Mouse (Mus musculus) intestine, embryonic 14.5 days (tissue): ENCODE measurements around the gene Leo1. TPM values are rescaled to one million over a fixed set of nuclear protein-coding genes. Genes with fewer than 3 reads are reported as not detected.

Source experiments
- ATAC-seq: fragments of 200-750 bp; cut with Nextera tagmentation; replicated peaks from 2 replicates; pipeline ENCODE4 v1.8.0; 2017; ENCODE audit warnings: low read depth, moderate number of reproducible peaks, moderate TSS enrichment, moderate library complexity; ENCODE audit not compliant: low FRiP score, low TSS enrichment
- DNase-seq: peaks from one replicate; pipeline ENCODE4 v3.0.0-alpha.2; 2018; ENCODE audit warnings: low spot score
- H3K27ac ChIP-seq: fragments of 300-500 bp; sonication (generic); 2 replicates; pipeline ENCODE4 v1.5.1; 2014; ENCODE audit warnings: low read depth, mild to moderate bottlenecking, control low read depth
- H3K27me3 ChIP-seq: fragments of 300-500 bp; sonication (generic); replicated peaks from 2 replicates; pipeline ENCODE4 v1.6.1; 2014; ENCODE audit warnings: low read length, control low read depth; ENCODE audit not compliant: control insufficient read depth, insufficient read depth
- H3K36me3 ChIP-seq: fragments of 300-500 bp; sonication (generic); 2 replicates; pipeline ENCODE4 v1.6.1; 2014; ENCODE audit warnings: low read length, control low read depth; ENCODE audit not compliant: control insufficient read depth, insufficient read depth
- H3K4me1 ChIP-seq: fragments of 300-500 bp; sonication (generic); replicated peaks from 2 replicates; pipeline ENCODE4 v1.6.1; 2014; ENCODE audit warnings: low read length, control low read depth, mixed read lengths; ENCODE audit not compliant: control insufficient read depth, insufficient read depth
- H3K4me2 ChIP-seq: fragments of 300-500 bp; sonication (generic); 2 replicates; pipeline ENCODE4 v1.6.1; 2014; ENCODE audit warnings: low read length
- H3K4me3 ChIP-seq: fragments of 300-500 bp; sonication (generic); 2 replicates; pipeline ENCODE4 v1.5.1; 2014; ENCODE audit warnings: low read depth, low read length, control low read depth, mixed read lengths
- H3K9ac ChIP-seq: fragments of 300-500 bp; sonication (generic); 2 replicates; pipeline ENCODE4 v1.6.1; 2014; ENCODE audit warnings: mild to moderate bottlenecking, low read length
- H3K9me3 ChIP-seq: fragments of 300-500 bp; sonication (generic); 2 replicates; pipeline ENCODE4 v1.6.1; 2016; ENCODE audit warnings: low read length, control low read depth; ENCODE audit not compliant: control insufficient read depth
- WGBS: fragments of 180-500 bp; shearing (Covaris S2); extraction: QIAGEN DNeasy Blood & Tissue Kit; methylation state at CpG from one replicate; pipeline ENCODE4 v1.1.7; 2014; 5-methylcytosine and 5-hydroxymethylcytosine counted together
- polyA plus RNA-seq: library from polyadenylated mRNA; unstranded; fragments of >200 nt; fragmentation: Nextera tagmentation; extraction: Ambion mirVana; gene quantifications from 2 replicates; pipeline ENCODE4 v1.2.1, GENCODE M21; 2014

The Leo1 gene
- polyA plus RNA-seq, 1 experiment from 2014 or later, result 35.3 TPM

DNA sequence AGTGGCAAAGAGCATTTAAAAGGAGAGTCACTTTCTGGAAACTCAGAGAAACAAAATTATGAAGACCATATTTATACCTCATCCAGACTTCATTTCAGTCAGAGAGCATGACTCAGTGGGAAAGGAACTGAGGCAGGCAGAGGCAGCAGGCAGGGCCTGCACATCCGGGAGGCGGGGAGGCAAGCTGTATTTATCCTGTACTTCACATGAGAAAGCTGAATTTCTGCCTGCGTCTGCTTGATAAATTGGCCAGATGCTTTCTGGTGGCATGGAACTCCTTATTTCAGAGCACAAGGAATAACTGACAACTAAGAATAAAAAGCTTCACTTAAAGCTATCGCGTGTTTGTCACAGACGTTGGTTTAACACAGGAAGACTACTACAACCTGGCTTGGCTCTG lies 63.0 kb downstream of the Leo1 start:
- Histone ChIP-seq H3K4me2 (no peak overlapping the region), H3K27me3 (no peaks in the 10 kb centered on the region), H3K27ac (no peak overlapping the region), H3K4me3 (no peak overlapping the region), H3K36me3 (peaks cover 68% of the 10 kb centered on the region), H3K9ac (no peak overlapping the region), H3K9me3 (no peaks in the 10 kb centered on the region), H3K4me1 (no peaks in the 10 kb centered on the region)
- ATAC-seq (no peak), DNase-seq (no peak)
- WGBS, result 87% methylated on average over 6 of the region's 6 CpGs

DNA sequence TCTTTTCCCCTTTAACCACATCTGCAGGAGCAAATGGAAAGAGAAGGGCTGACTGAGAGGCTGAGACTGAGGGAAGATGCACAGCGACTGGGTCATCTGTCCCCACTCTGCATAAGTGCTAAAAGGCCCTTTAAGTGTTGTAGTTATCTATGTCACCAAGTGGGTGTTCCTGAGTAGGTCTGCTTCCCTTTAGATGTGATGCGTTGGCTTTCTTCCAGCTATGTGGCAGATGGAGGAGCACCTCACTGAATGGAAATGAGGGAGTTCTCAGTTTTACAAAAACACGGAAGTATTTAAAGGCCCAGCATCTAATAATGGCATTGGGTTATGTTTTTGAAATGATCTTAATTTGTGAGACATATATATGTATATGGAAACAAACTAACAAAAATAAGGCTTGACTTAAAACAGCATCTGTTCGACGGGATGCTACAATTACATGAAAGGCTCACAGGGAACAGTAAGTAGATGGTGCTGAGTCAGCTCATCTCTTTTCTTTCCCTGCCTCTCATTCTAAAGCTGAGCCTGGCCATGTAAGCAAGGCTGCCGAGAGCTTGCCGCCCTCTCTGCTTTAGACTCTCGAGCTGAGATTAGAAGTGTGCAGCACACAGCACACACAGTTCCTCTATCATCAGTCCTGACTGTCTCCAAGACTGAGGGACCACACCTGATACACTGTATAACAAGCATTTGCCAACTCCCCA lies 70.1 kb downstream of the Leo1 start:
- H3K9ac ChIP-seq, result no peak overlapping the region
- no peaks in the 10 kb centered on the region for H3K27me3 ChIP-seq
- H3K36me3 ChIP-seq, result peaks cover 76% of the 10 kb centered on the region
- no peaks in the 10 kb centered on the region for H3K4me1 ChIP-seq
- WGBS, result 86% methylated on average over 8 of the region's 8 CpGs
- no peak overlapping the region for H3K4me3 ChIP-seq
- no peaks in the 10 kb centered on the region for H3K9me3 ChIP-seq
- no peak overlapping the region for H3K4me2 ChIP-seq
- DNase-seq (no peak), ATAC-seq (no peak)
- no peak overlapping the region for H3K27ac ChIP-seq

- H3K9ac ChIP-seq, result no peak overlapping the region
- 61% methylated on average over 12 of the region's 12 CpGs for WGBS
- DNase-seq (peak; percentile 61), ATAC-seq (peak; percentile 72; the same call in 1 of the 2 replicates)
- H3K27ac ChIP-seq, result no peak overlapping the region
- H3K27me3 ChIP-seq, result no peaks in the 10 kb centered on the region
- H3K9me3 ChIP-seq, result no peaks in the 10 kb centered on the region
- no peaks in the 10 kb centered on the region for H3K4me1 ChIP-seq
- H3K4me2 ChIP-seq, result no peak overlapping the region
- H3K36me3 ChIP-seq, result peaks cover 42% of the 10 kb centered on the region
- no peak overlapping the region for H3K4me3 ChIP-seq
Measured at GRCm38 (mm10) chr9:75515464-75516113, 74.3 kb downstream of the Leo1 start.

Other genes starting within 250 kb of the Leo1 start
- gene Myo5c, start 209.5 kb upstream of the Leo1 start, polyA plus RNA-seq, result 5.2 and 6.5 TPM in 2 replicates
- gene Gnb5, start 135.2 kb upstream of the Leo1 start, polyA plus RNA-seq, result 25.5 and 26.8 TPM in 2 replicates
- gene Bcl2l10, start 93.8 kb upstream of the Leo1 start, polyA plus RNA-seq, result not detected in 2 replicates
- 66.3 and 73.1 TPM in 2 replicates for gene Mapk6, start 31.5 kb upstream of the Leo1 start, polyA plus RNA-seq
- gene Tmod3, start 118.1 kb downstream of the Leo1 start, polyA plus RNA-seq, result 89.2 and 92.5 TPM in 2 replicates
- 17.6 and 21.3 TPM in 2 replicates for gene Tmod2, start 169.8 kb downstream of the Leo1 start, polyA plus RNA-seq
- 24.3 and 26.6 TPM in 2 replicates for gene Lysmd2, start 184.2 kb downstream of the Leo1 start, polyA plus RNA-seq
- gene Scg3, start 242.5 kb downstream of the Leo1 start, polyA plus RNA-seq, result 10.4 and 10.9 TPM in 2 replicates